Comparison of ENCODE assay signal across 19 mouse cellular contexts in the genomic region with DNA sequence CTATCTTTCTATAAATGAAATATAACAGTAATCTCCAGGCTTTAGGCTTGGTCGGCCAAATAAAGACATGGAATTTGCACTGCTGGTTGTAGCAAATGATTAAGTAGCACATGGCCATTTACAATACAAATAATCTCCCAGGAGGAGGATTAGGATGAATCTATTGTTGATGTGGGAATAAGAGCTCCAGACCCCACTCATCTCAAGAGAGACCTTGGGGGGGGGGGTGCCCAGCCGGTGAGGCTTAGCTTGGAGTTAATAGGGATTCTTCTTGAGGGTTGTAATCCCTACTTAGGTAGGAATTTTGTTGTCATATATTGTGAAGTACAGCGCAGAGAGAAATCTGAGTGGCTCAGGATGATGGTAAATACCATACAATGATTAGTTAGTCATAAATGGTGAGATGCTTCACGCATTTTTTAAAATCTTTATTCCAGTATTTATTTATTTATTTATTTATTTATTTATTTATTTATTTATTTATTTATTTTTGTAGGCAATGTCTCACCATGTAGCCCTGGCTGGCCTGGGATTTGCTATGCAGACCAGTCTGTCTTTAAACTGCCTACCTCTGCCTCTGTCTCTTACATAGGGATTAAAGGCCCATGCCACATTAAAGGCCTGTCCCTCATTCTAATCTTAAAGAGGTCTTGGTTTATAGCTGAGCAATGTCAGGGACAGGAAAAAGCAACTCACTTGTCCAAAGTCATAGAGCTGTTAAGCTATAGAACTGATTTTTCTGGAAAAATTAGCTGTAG.
DNase-seq lines count a peak whose midpoint lies in the region; ATAC-seq lines count a peak whose summit lies in the region.
"Had no signal": no experiment of that assay in that cellular context is flagged by ENCODE, and none has a peak within 500 bp of the region (broad histone marks: within the 10 kb centered on the region; RNA-seq: fewer than 3 reads in every experiment).

No protein-coding gene starts in this region.

- no peak overlapping the region for H3K27ac ChIP-seq in neural tube, embryonic 14.5 days (ENCODE audit: low read depth, low read length)
- no peak overlapping the region for H3K27ac ChIP-seq in midbrain, embryonic 13.5 days
- H3K27ac ChIP-seq: embryonic facial prominence, embryonic 12.5 days; forebrain, embryonic 13.5 days; heart, embryonic 13.5 days had no signal

- peak; percentile 44; the same call in 1 of the 2 replicates for ATAC-seq in neural tube, embryonic 14.5 days (ENCODE audit: low read depth)
- peak; percentile 80 for ATAC-seq in midbrain, embryonic 13.5 days
- ATAC-seq: forebrain, embryonic 13.5 days; hindbrain, embryonic 16.5 days had no signal

- H3K27me3 ChIP-seq in neural tube, embryonic 14.5 days (ENCODE audit: control insufficient read depth, insufficient read depth, low read length) = no peaks in the 10 kb centered on the region
- H3K27me3 ChIP-seq in midbrain, embryonic 13.5 days = no peaks in the 10 kb centered on the region
- H3K27me3 ChIP-seq: embryonic facial prominence, embryonic 12.5 days; forebrain, embryonic 13.5 days; heart, embryonic 13.5 days had no signal

- H3K36me3 ChIP-seq in neural tube, embryonic 14.5 days (ENCODE audit: control insufficient read depth, insufficient read depth, low read length) = no peaks in the 10 kb centered on the region
- no peaks in the 10 kb centered on the region for H3K36me3 ChIP-seq in midbrain, embryonic 13.5 days
- H3K36me3 ChIP-seq: embryonic facial prominence, embryonic 12.5 days; heart, embryonic 13.5 days had no signal

- no peaks in the 10 kb centered on the region for H3K9me3 ChIP-seq in neural tube, embryonic 14.5 days (ENCODE audit: control insufficient read depth, low read length)
- no peaks in the 10 kb centered on the region for H3K9me3 ChIP-seq in midbrain, embryonic 13.5 days
- H3K9me3 ChIP-seq: embryonic facial prominence, embryonic 12.5 days; forebrain, embryonic 13.5 days; heart, embryonic 13.5 days had no signal

- no peak overlapping the region for H3K9ac ChIP-seq in neural tube, embryonic 14.5 days (replicated peaks; ENCODE audit: low read depth, low read length)
- H3K9ac ChIP-seq in midbrain, embryonic 13.5 days (replicated peaks) = no peak overlapping the region
- H3K9ac ChIP-seq: embryonic facial prominence, embryonic 12.5 days; forebrain, embryonic 13.5 days; heart, embryonic 13.5 days had no signal

- H3K4me3 ChIP-seq in neural tube, embryonic 14.5 days (ENCODE audit: low read depth, low read length) = no peak overlapping the region
- H3K4me3 ChIP-seq in midbrain, embryonic 13.5 days (replicated peaks) = no peak overlapping the region
- H3K4me3 ChIP-seq: embryonic facial prominence, embryonic 12.5 days; forebrain, embryonic 13.5 days; heart, embryonic 13.5 days had no signal

- DNase-seq in neural tube, embryonic 10.5 days (ENCODE audit: extremely low spot score, low spot score) = no peak
- DNase-seq in retina, embryonic 14.5 days (ENCODE audit: low spot score) = peak; percentile 35
- no peak for DNase-seq in layer of hippocampus, postnatal 25 days (ENCODE audit: extremely low spot score in 1 of 2, low spot score in 1 of 2)
- DNase-seq in adrenal gland, postnatal 14 days = no peak
- DNase-seq in liver = no peak
- DNase-seq: adrenal gland, adult 2 months; adrenal gland, postnatal 36 days; cerebellum, adult 11 months; cerebellum, adult 8-10 months; cerebellum, postnatal 25 days; gastrocnemius, postnatal 36 days; heart, adult 11 months; heart, postnatal 36 days had no signal

- no peak overlapping the region for H3K4me2 ChIP-seq in neural tube, embryonic 14.5 days (ENCODE audit: low read depth, low read length)
- H3K4me2 ChIP-seq in midbrain, embryonic 13.5 days (replicated peaks) = no peak overlapping the region
- H3K4me2 ChIP-seq: embryonic facial prominence, embryonic 12.5 days; forebrain, embryonic 13.5 days; heart, embryonic 13.5 days had no signal

- 54% methylated on average over 4 of the region's 4 CpGs for WGBS in neural tube, embryonic 14.5 days
- 38% methylated on average over 4 of the region's 4 CpGs for WGBS in midbrain, embryonic 13.5 days

- H3K4me1 ChIP-seq in neural tube, embryonic 14.5 days (ENCODE audit: control insufficient read depth, insufficient read depth, low read length) = no peaks in the 10 kb centered on the region
- H3K4me1 ChIP-seq in midbrain, embryonic 13.5 days (replicated peaks) = no peaks in the 10 kb centered on the region
- H3K4me1 ChIP-seq: embryonic facial prominence, embryonic 12.5 days had no signal
